Mouse (Mus musculus) layer of hippocampus, postnatal 14 days (tissue): ENCODE data around the gene Olfr281. TPM values are rescaled to one million over a fixed set of nuclear protein-coding genes. Genes with fewer than 3 reads are reported as not detected.

Experiments
- DNase-seq, 2 experiments: peaks; one replicate each; pipeline ENCODE4 v3.0.0; 2021 to 2022; ENCODE audit warnings: low spot score in 2 of 2, mixed read lengths in 1 of 2
- total RNA-seq, 2 experiments: library from RNA; stranded (reverse); gene quantifications; 2 replicates each; pipeline ENCODE4 v1.2.3; 2021

The Olfr281 gene
- total RNA-seq, 2 experiments from 2014 or later: not detected

GRCm38 (mm10) chr15:98483907-98484886 is 31.8 kb downstream of the Olfr281 start:
- peak in 1 of 2 experiments; percentile 15 for DNase-seq

- no peak for DNase-seq
These were observed 34.1 kb downstream of the Olfr281 start for GRCm38 (mm10) chr15:98486433-98487021.

DNA sequence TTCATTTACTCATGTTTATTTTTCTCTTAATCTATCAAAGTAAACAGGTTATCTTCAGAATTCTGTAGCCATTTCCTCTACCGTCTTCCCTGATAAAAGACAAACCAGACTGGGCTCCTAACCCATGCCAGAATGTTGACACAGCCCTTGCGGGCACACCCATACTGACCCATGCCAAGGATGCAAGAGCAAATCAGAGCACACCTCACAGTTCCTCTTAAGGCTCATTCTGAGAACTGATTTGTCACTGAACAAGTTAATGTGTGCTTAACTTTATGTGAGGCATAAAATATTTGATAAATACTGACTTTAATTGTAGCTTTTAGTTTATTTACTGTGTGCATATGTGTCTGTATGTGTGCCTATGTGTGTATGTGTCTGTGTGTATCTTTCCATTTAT is 38.9 kb downstream of the Olfr281 start:
- no peak for DNase-seq

- DNase-seq: no peak
These were observed 39.7 kb downstream of the Olfr281 start, which contains the start of gene Olfr279 for GRCm38 (mm10) chr15:98492102-98492501. Gene Olfr279, plus strand, starts transcription at chr15:98492402.

DNA sequence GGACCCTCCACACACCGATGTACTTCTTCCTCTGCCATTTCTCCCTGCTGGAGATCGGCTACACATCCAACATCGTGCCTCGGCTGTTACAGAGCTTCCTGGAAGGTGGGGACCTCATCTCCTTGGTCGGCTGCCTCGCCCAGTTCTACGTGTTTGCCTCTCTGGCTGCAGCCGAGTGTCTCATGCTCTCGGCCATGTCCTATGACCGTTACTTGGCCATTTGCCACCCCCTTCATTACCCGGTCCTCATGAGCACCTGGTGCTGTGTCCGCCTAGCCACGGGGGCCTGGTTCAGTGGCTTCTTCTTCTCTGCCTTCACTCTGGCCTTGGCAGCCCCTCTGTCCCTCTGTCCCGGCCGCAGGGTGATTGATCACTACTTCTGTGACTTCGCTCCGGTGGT is 45.2 kb downstream of the Olfr281 start:
- DNase-seq: no peak

- no peak for DNase-seq
These were observed 50.9 kb downstream of the Olfr281 start for GRCm38 (mm10) chr15:98503317-98503716.

GRCm38 (mm10) chr15:98504514-98504913 is 52.1 kb downstream of the Olfr281 start:
- DNase-seq: peak; percentile 47 to 60

DNA sequence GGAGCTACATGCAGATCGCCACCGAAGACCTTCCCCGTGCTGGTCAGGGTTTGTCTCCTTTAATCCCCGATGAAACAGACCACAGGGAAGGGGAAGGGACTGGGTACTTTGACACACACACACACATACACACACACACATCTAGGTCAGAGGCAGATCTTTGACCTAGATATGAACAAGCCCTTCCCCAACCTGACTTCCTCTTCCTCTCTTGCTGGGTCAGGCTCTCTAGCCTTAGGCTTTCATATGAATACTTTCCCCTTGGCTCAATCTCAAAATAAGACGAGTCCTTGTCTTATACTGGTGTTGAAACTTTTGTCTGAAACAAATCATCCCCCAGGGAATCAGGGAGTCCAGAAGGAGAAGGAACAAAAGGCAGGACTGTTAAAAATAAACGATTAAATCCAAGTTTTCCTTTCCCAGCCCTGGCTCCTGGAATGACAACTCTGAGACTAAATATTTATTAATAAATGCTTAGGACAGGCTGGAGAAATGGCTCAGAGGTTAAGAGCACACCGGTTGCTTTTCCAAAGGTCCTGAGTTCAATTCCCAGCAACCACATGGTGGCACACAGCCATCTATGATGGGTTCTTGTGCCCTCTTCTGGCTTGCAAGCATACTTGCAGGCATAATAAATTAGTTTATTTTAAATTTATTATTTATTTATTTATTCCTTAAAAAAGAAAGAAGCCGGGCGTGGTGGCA is 54.0 kb downstream of the Olfr281 start:
- DNase-seq: no peak

GRCm38 (mm10) chr15:98507321-98507720 is 54.9 kb downstream of the Olfr281 start:
- DNase-seq: no peak

- DNase-seq: no peak
These were observed 57.0 kb downstream of the Olfr281 start for GRCm38 (mm10) chr15:98509387-98509786.

Other genes starting within 250 kb of the Olfr281 start
- gene Gm44579, start 231.6 kb upstream of the Olfr281 start, total RNA-seq: under 1 TPM in 1 of 2 experiments, not detected in 1; 0.16 TPM
- 1 to 10 TPM; 1.9 to 2.3 TPM for gene Olfr287, start 231.5 kb upstream of the Olfr281 start, total RNA-seq
- gene Olfr286, start 218.1 kb upstream of the Olfr281 start, total RNA-seq: not detected
- gene H1fnt, start 195.3 kb upstream of the Olfr281 start, total RNA-seq: not detected
- 1 to 10 TPM; 5.7 to 6.7 TPM for gene Zfp641, start 156.4 kb upstream of the Olfr281 start, total RNA-seq
- gene Olfr285, start 135.2 kb upstream of the Olfr281 start, total RNA-seq: not detected
- not detected for gene Olfr284, start 111.6 kb upstream of the Olfr281 start, total RNA-seq
- gene Olfr283, start 71.6 kb upstream of the Olfr281 start, total RNA-seq: not detected
- gene Olfr282, start 21.4 kb upstream of the Olfr281 start, total RNA-seq: not detected
- gene OR5BS1P, start 17.3 kb downstream of the Olfr281 start, total RNA-seq: not detected
- gene Lalba, start 30.1 kb downstream of the Olfr281 start, total RNA-seq: not detected
- gene Olfr279, start 39.8 kb downstream of the Olfr281 start, total RNA-seq: under 1 TPM; 0.21 to 0.37 TPM
- 10 to 100 TPM; 65.5 to 65.8 TPM for gene Kansl2, start 81.7 kb downstream of the Olfr281 start, total RNA-seq
- gene Ccnt1, start 118.3 kb downstream of the Olfr281 start, total RNA-seq: 10 to 100 TPM; 43.9 to 44.7 TPM
- gene 4930415O20Rik, start 118.4 kb downstream of the Olfr281 start, total RNA-seq: not detected
- gene Adcy6, start 157.5 kb downstream of the Olfr281 start, total RNA-seq: 10 to 100 TPM; 45.1 to 45.3 TPM
- gene Cacnb3, start 178.3 kb downstream of the Olfr281 start, total RNA-seq: 100 to 1,000 TPM; 159 to 168 TPM
- 10 to 100 TPM; 60.3 to 70.2 TPM for gene Ddx23, start 210.3 kb downstream of the Olfr281 start, total RNA-seq
- 10 to 100 TPM; 18.8 to 21.5 TPM for gene Rnd1, start 224.9 kb downstream of the Olfr281 start, total RNA-seq